Mouse (Mus musculus): ENCODE results near the gene Cdyl.

GRCm38 (mm10) chr13:35652851-35653250, 6.8 kb upstream of the Cdyl start:
- TF ChIP-seq GATA1 (IDR thresholded peaks at IDR 0.05; ENCODE audit: low read length), result no peak
- TF ChIP-seq TAL1 (IDR thresholded peaks at IDR 0.05; ENCODE audit: low read length), result no peak

All from erythroblast, embryonic 14.5 days (primary cell).